Mouse (Mus musculus): ENCODE measurements around the gene Fut2. TPM values are rescaled to one million over a fixed set of nuclear protein-coding genes. Genes with fewer than 3 reads are reported as not detected.

The Fut2 gene
- polyA plus RNA-seq, 1 experiment, result 1.2 TPM

DNA sequence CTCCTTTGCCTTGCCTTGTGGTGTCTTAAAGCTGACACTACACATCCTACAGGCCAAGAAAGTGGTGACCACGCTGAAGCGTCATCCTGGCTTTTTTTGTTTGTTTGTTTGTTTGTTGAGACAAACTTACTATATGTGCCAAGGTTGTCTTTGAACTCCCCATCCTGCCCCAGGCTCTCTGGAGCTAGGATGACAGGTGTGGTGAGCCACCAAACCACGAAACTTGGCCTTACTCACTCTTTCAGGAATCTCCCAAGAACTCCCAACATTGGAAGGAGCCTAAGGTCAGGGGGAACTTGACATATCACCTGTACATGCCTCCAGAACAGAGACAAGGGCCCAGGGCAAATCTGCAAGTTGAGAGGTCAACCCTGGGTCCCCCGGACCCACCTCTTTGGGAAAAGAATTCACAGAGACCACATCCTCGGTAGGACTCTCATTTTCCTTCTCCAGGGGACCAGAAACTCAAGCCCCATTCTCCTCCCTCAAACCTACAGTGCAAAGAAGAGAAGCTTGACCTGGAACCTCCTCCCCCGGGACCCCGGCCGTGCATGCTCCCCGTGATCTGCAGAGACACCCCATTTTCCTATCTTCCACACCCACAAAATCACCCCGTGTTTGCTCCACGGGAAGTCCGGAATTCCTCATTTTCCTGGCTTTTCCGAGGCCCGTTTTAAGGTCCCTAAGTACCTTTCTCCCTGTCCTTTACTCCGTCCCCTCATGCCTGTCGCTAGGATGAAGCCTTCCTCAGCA, 23.5 kb downstream of the Fut2 start:
- Histone ChIP-seq H3K27me3 (ENCODE audit: control insufficient read depth, insufficient read depth, low read length) (peaks cover 30% of the 10 kb centered on the region), H3K27ac (ENCODE audit: insufficient read depth, low read depth, low read length) (peak overlapping the region; percentile 30), H3K4me1 (ENCODE audit: control insufficient read depth, insufficient read depth, insufficient read length, low read length) (peaks cover 4% of the 10 kb centered on the region; the same call in 1 of the 2 replicates), H3K36me3 (ENCODE audit: control insufficient read depth, insufficient read depth, low read length) (no peaks in the 10 kb centered on the region), H3K4me3 (ENCODE audit: low read depth, low read length) (peak overlapping the region; percentile 33)
- 43% methylated on average over 16 of the region's 16 CpGs for WGBS
- TF ChIP-seq CTCF (IDR thresholded peaks at IDR 0.05; ENCODE audit: extremely low read depth, insufficient read length, insufficient replicate concordance, low read depth, low read length), result no peak
- no peak for TF ChIP-seq POLR2A (IDR thresholded peaks at IDR 0.05; ENCODE audit: low read depth, low read length)

- H3K36me3 ChIP-seq (ENCODE audit: control insufficient read depth, insufficient read depth, low read length), result no peaks in the 10 kb centered on the region
- no peak overlapping the region for H3K4me3 ChIP-seq (ENCODE audit: low read depth, low read length)
- peaks cover 29% of the 10 kb centered on the region for H3K27me3 ChIP-seq (ENCODE audit: control insufficient read depth, insufficient read depth, low read length)
- H3K4me1 ChIP-seq (ENCODE audit: control insufficient read depth, insufficient read depth, insufficient read length, low read length), result peaks cover 4% of the 10 kb centered on the region; the same call in 1 of the 2 replicates
- H3K27ac ChIP-seq (ENCODE audit: insufficient read depth, low read depth, low read length), result no peak overlapping the region
- WGBS, result 69% methylated on average over 5 of the region's 5 CpGs
- TF ChIP-seq POLR2A (IDR thresholded peaks at IDR 0.05; ENCODE audit: low read depth, low read length) (no peak), CTCF (IDR thresholded peaks at IDR 0.05; ENCODE audit: extremely low read depth, insufficient read length, insufficient replicate concordance, low read depth, low read length) (no peak)
Measured at GRCm38 (mm10) chr7:45642083-45642482, 24.1 kb downstream of the Fut2 start.

- H3K4me1 ChIP-seq (ENCODE audit: control insufficient read depth, insufficient read depth, insufficient read length, low read length), result peaks cover 4% of the 10 kb centered on the region; the same call in 1 of the 2 replicates
- WGBS, result 40% methylated on average over 17 of the region's 17 CpGs
- H3K27ac ChIP-seq (ENCODE audit: insufficient read depth, low read depth, low read length), result no peak overlapping the region
- peaks cover 31% of the 10 kb centered on the region for H3K27me3 ChIP-seq (ENCODE audit: control insufficient read depth, insufficient read depth, low read length)
- no peaks in the 10 kb centered on the region for H3K36me3 ChIP-seq (ENCODE audit: control insufficient read depth, insufficient read depth, low read length)
- peak overlapping the region; percentile 28 for H3K4me3 ChIP-seq (ENCODE audit: low read depth, low read length)
- TF ChIP-seq CTCF (IDR thresholded peaks at IDR 0.05; ENCODE audit: extremely low read depth, insufficient read length, insufficient replicate concordance, low read depth, low read length) (no peak), POLR2A (IDR thresholded peaks at IDR 0.05; ENCODE audit: low read depth, low read length) (no peak)
Measured at GRCm38 (mm10) chr7:45641391-45642040, 24.7 kb downstream of the Fut2 start.

DNA sequence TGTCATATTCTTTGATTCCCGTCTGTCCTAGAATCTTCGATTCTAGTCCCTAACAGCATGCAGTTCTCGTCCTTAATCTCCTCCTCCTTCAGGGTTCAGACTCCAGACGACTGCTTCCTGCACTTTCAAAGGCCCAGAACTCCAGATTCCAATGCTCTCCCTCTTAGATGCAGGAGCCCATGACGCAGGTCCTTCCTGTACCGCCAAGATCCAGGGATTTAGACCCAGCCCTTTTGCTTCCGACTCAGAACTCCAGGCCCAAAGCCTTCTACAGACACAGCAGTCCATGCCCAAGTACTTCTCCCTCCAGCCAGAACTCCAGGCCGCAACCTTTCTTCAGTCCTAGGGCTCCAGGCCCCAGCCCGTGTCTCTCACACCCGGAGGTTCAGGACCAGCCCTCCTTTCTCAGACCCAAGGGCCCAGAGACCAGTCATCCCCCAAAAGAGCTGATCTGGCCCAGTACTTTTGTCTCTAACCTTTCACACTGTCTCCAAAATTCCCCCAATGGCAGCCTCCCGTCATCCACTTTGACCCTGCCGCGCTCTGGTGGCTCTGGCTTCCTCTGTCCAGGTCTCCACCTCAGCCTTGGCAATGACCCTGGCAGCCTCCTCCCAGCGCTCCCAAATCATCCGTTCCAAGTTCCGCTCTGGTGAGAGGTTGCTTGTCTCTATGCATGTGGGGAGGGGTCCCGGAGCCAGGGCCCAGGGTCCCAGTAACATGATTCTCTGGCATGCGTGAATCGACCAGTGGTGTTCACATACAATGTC, 25.8 kb downstream of the Fut2 start:
- H3K4me3 ChIP-seq (ENCODE audit: low read depth, low read length), result no peak overlapping the region
- no peak for TF ChIP-seq CTCF (IDR thresholded peaks at IDR 0.05; ENCODE audit: extremely low read depth, insufficient read length, insufficient replicate concordance, low read depth, low read length)
- TF ChIP-seq POLR2A (IDR thresholded peaks at IDR 0.05; ENCODE audit: low read depth, low read length), result no peak
- H3K27ac ChIP-seq (ENCODE audit: insufficient read depth, low read depth, low read length), result no peak overlapping the region
- peaks cover 4% of the 10 kb centered on the region; the same call in 1 of the 2 replicates for H3K4me1 ChIP-seq (ENCODE audit: control insufficient read depth, insufficient read depth, insufficient read length, low read length)
- 82% methylated on average over 19 of the region's 19 CpGs for WGBS
- no peaks in the 10 kb centered on the region for H3K36me3 ChIP-seq (ENCODE audit: control insufficient read depth, insufficient read depth, low read length)
- H3K27me3 ChIP-seq (ENCODE audit: control insufficient read depth, insufficient read depth, low read length), result peaks cover 31% of the 10 kb centered on the region

- H3K27me3 ChIP-seq (ENCODE audit: control insufficient read depth, insufficient read depth, low read length), result peaks cover 26% of the 10 kb centered on the region
- no peak within 1 kb of the TSS for H3K27ac ChIP-seq (ENCODE audit: insufficient read depth, low read depth, low read length)
- peaks cover 6% of the 10 kb centered on the region for H3K4me1 ChIP-seq (ENCODE audit: control insufficient read depth, insufficient read depth, insufficient read length, low read length)
- no peaks in the 10 kb centered on the region for H3K36me3 ChIP-seq (ENCODE audit: control insufficient read depth, insufficient read depth, low read length)
- WGBS, result 46% methylated on average over 19 of the region's 19 CpGs
- no peak for TF ChIP-seq POLR2A (IDR thresholded peaks at IDR 0.05; ENCODE audit: low read depth, low read length)
- TF ChIP-seq CTCF (IDR thresholded peaks at IDR 0.05; ENCODE audit: extremely low read depth, insufficient read length, insufficient replicate concordance, low read depth, low read length), result no peak
- no peak within 1 kb of the TSS for H3K4me3 ChIP-seq (ENCODE audit: low read depth, low read length)
Measured at GRCm38 (mm10) chr7:45639561-45640027, 26.6 kb downstream of the Fut2 start, which contains the start of gene Mamstr. Gene Mamstr (plus strand): TSS chr7:45639977.

DNA sequence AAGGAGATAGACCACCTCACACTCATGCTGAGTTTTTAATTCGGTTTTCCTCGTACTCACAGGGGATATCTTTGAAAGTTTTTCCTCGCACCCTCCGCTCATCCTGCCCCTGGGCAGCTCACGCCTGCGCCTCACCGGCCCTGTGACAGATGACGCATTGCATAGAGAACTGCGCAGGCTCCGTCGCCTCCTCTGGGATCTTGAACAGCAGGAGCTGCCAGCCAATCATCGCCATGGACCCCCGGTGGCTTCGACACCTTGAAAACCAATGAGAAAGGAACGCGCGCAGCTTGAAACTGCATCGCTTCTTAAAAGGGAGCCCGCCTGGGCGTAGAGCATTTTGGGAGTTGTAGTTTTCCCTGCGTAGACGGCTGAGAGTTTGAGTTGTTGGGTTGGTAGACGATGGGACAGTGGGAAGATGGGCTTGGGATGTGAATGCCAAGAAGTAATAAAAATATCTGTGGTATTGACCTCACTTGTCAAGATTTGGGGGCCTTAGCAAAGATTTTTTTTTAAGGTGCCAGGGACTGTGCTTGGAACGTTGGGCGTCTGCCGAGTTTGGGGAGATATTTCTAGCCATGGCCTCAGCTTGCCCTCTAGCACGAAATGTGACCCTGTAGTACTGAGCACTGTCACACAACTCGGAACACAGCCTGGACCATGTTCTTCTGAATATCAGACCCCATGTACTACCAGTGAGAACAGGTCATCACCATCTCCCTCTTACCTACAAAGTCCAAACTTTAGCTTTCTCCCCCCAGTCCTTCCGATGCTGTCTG, 27.4 kb downstream of the Fut2 start:
- Histone ChIP-seq H3K36me3 (ENCODE audit: control insufficient read depth, insufficient read depth, low read length) (no peaks in the 10 kb centered on the region), H3K27ac (ENCODE audit: insufficient read depth, low read depth, low read length) (no peak overlapping the region), H3K4me3 (ENCODE audit: low read depth, low read length) (no peak overlapping the region), H3K27me3 (ENCODE audit: control insufficient read depth, insufficient read depth, low read length) (peaks cover 21% of the 10 kb centered on the region; the same call in 1 of the 2 replicates), H3K4me1 (ENCODE audit: control insufficient read depth, insufficient read depth, insufficient read length, low read length) (peaks cover 4% of the 10 kb centered on the region)
- no peak for TF ChIP-seq CTCF (IDR thresholded peaks at IDR 0.05; ENCODE audit: extremely low read depth, insufficient read length, insufficient replicate concordance, low read depth, low read length)
- WGBS, result 41% methylated on average over 29 of the region's 29 CpGs
